Mouse (Mus musculus): ENCODE measurements around the gene Slc5a2. TPM values are rescaled to one million over a fixed set of nuclear protein-coding genes. Genes with fewer than 3 reads are reported as not detected.

The Slc5a2 gene
- polyA plus RNA-seq, 1 experiment = not detected

DNA sequence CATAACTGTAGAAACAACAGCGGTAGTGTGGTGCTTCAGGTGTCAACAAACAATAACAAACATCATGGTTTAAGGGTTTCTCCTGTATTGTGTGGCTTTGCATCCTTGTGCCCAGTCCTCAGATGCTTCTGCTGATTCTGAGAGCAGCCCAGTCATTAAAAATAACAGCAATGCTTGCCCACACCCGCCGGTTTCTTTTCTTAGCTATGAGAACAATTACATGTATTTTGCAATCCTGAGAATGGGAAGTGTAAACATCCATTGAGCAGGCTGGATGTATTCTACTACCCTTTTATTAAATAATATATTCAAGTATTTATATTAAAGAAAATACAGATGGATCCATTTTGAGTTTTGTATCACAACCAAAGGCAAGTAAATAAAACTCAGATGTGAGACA lies 36.7 kb downstream of the Slc5a2 start:
- TF ChIP-seq POLR2A (IDR thresholded peaks at IDR 0.05; ENCODE audit: insufficient read length, low read depth) (no peak), POLR2AphosphoS2 (IDR thresholded peaks at IDR 0.05; ENCODE audit: insufficient read length, low read depth) (no peak), REST (IDR thresholded peaks at IDR 0.05; ENCODE audit: insufficient read depth, insufficient read length) (no peak), MAX (IDR thresholded peaks at IDR 0.05; ENCODE audit: low read depth) (no peak), MYOD1 (IDR thresholded peaks at IDR 0.05; ENCODE audit: control insufficient read depth in 1 of 3, insufficient read length in 2 of 3, low read depth in 2 of 3) (no peak), USF1 (IDR thresholded peaks at IDR 0.05; ENCODE audit: low read depth) (no peak), E2F4 (IDR thresholded peaks at IDR 0.05; ENCODE audit: insufficient read depth) (no peak), MYOG (IDR thresholded peaks at IDR 0.05; ENCODE audit: control insufficient read depth in 1 of 3, insufficient read depth in 1 of 3, insufficient read length in 2 of 3, low read depth in 2 of 3) (no peak), TCF3 (IDR thresholded peaks at IDR 0.05; ENCODE audit: insufficient read length, low read depth) (no peak), TCF12 (IDR thresholded peaks at IDR 0.05; ENCODE audit: insufficient read depth, poor library complexity, severe bottlenecking) (no peak), CEBPB (IDR thresholded peaks at IDR 0.05; ENCODE audit: insufficient read depth, poor library complexity, severe bottlenecking) (no peak), SRF (IDR thresholded peaks at IDR 0.05; ENCODE audit: control insufficient read depth, insufficient read length, low read depth) (no peak)
- Histone ChIP-seq H3K36me3 (ENCODE audit: control insufficient read depth, insufficient read depth) (no peaks in the 10 kb centered on the region), H3K4me3 (no peak overlapping the region), H3ac (ENCODE audit: control insufficient read depth, insufficient read length) (no peak overlapping the region), H3K4me2 (ENCODE audit: low read depth) (no peak overlapping the region), H3K79me2 (ENCODE audit: control insufficient read depth, insufficient read depth) (no peaks in the 10 kb centered on the region), H3K27me3 (ENCODE audit: control insufficient read depth, insufficient read depth, insufficient read length) (no peaks in the 10 kb centered on the region)

DNA sequence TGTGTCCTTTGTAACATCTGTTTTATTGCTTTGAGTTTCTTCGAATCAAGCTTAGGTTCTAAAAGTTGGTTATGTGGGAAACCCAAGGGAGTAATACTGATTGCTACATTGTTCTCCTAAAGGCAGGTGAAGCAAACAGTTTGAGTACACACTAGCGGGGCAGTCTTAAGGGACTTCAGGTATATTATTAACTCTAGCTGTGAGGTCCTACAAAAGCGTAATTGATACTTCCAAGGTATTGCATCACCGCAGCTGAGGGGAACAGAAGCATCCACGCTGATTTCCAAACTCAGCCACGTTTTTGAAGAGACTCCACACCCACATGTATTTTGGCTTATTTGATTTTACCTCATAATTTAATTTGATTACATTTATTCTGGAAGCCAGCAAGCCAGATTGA lies 38.7 kb downstream of the Slc5a2 start:
- Histone ChIP-seq H3K27me3 (ENCODE audit: control insufficient read depth, insufficient read depth, insufficient read length) (no peaks in the 10 kb centered on the region), H3ac (ENCODE audit: control insufficient read depth, insufficient read length) (no peak overlapping the region), H3K36me3 (ENCODE audit: control insufficient read depth, insufficient read depth) (no peaks in the 10 kb centered on the region), H3K79me2 (ENCODE audit: control insufficient read depth, insufficient read depth) (no peaks in the 10 kb centered on the region), H3K4me2 (ENCODE audit: low read depth) (no peak overlapping the region), H3K4me3 (no peak overlapping the region)
- no peak for TF ChIP-seq MYOG (IDR thresholded peaks at IDR 0.05; ENCODE audit: control insufficient read depth in 1 of 3, insufficient read depth in 1 of 3, insufficient read length in 2 of 3, low read depth in 2 of 3)
- no peak for TF ChIP-seq REST (IDR thresholded peaks at IDR 0.05; ENCODE audit: insufficient read depth, insufficient read length)
- TF ChIP-seq E2F4 (IDR thresholded peaks at IDR 0.05; ENCODE audit: insufficient read depth) = no peak
- no peak for TF ChIP-seq TCF3 (IDR thresholded peaks at IDR 0.05; ENCODE audit: insufficient read length, low read depth)
- no peak for TF ChIP-seq MYOD1 (IDR thresholded peaks at IDR 0.05; ENCODE audit: control insufficient read depth in 1 of 3, insufficient read length in 2 of 3, low read depth in 2 of 3)
- TF ChIP-seq TCF12 (IDR thresholded peaks at IDR 0.05; ENCODE audit: insufficient read depth, poor library complexity, severe bottlenecking) = no peak
- TF ChIP-seq SRF (IDR thresholded peaks at IDR 0.05; ENCODE audit: control insufficient read depth, insufficient read length, low read depth) = no peak
- TF ChIP-seq USF1 (IDR thresholded peaks at IDR 0.05; ENCODE audit: low read depth) = no peak
- no peak for TF ChIP-seq MAX (IDR thresholded peaks at IDR 0.05; ENCODE audit: low read depth)

DNA sequence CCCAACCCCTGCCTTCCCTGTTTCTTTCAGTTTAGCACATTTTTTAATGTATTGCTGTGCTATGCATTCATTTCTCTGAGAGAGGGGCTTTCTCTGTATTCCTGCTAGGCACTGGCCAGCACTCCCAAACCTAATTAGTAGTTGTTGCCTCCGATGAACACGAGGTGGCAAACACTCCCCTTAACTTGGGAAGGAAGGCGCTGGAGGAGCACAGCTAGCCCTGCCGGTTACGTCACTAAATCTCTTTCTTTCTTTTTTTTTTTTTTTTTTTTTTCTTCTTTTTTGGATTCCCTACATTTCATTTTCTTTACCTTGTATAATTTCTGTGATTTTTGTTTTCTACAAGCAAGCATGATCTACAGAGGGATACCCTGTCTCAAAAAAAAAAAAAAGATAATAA lies 39.5 kb downstream of the Slc5a2 start:
- Histone ChIP-seq H3K79me2 (ENCODE audit: control insufficient read depth, insufficient read depth) (no peaks in the 10 kb centered on the region), H3K4me2 (ENCODE audit: low read depth) (no peak overlapping the region), H3K4me3 (no peak overlapping the region), H3K36me3 (ENCODE audit: control insufficient read depth, insufficient read depth) (no peaks in the 10 kb centered on the region), H3K27me3 (ENCODE audit: control insufficient read depth, insufficient read depth, insufficient read length) (no peaks in the 10 kb centered on the region), H3ac (ENCODE audit: control insufficient read depth, insufficient read length) (no peak overlapping the region)
- TF ChIP-seq TCF3 (IDR thresholded peaks at IDR 0.05; ENCODE audit: insufficient read length, low read depth) (no peak), MYOG (IDR thresholded peaks at IDR 0.05; ENCODE audit: control insufficient read depth in 1 of 3, insufficient read depth in 1 of 3, insufficient read length in 2 of 3, low read depth in 2 of 3) (no peak), REST (IDR thresholded peaks at IDR 0.05; ENCODE audit: insufficient read depth, insufficient read length) (no peak), SRF (IDR thresholded peaks at IDR 0.05; ENCODE audit: control insufficient read depth, insufficient read length, low read depth) (no peak), TCF12 (IDR thresholded peaks at IDR 0.05; ENCODE audit: insufficient read depth, poor library complexity, severe bottlenecking) (no peak), CEBPB (IDR thresholded peaks at IDR 0.05; ENCODE audit: insufficient read depth, poor library complexity, severe bottlenecking) (no peak), E2F4 (IDR thresholded peaks at IDR 0.05; ENCODE audit: insufficient read depth) (no peak), POLR2AphosphoS2 (IDR thresholded peaks at IDR 0.05; ENCODE audit: insufficient read length, low read depth) (no peak), MAX (IDR thresholded peaks at IDR 0.05; ENCODE audit: low read depth) (no peak), MYOD1 (IDR thresholded peaks at IDR 0.05; ENCODE audit: control insufficient read depth in 1 of 3, insufficient read length in 2 of 3, low read depth in 2 of 3) (no peak)

DNA sequence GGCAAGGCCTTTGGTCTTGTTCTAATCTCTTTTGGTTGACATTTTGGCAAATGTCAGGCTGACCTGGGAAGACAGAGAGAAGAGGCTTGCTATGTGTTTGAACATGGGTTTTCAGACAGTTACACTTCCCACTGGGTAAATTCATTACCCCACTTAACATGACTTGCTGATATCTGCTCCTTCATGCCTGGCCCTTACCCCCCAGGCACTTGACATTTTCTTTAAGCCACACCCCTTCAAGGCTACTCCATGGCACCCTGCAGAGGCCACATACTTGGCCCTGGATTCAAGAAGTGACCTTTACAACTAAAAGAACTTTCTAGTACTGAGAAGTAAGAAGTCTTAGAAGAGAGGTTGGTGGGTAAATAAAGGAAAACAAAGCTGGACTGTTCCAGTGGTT lies 42.4 kb downstream of the Slc5a2 start:
- TF ChIP-seq E2F4 (IDR thresholded peaks at IDR 0.05; ENCODE audit: insufficient read depth) = no peak
- TF ChIP-seq SRF (IDR thresholded peaks at IDR 0.05; ENCODE audit: control insufficient read depth, insufficient read length, low read depth) = no peak
- TF ChIP-seq USF1 (IDR thresholded peaks at IDR 0.05; ENCODE audit: low read depth) = no peak
- TF ChIP-seq POLR2AphosphoS2 (IDR thresholded peaks at IDR 0.05; ENCODE audit: insufficient read length, low read depth) = no peak
- TF ChIP-seq MAX (IDR thresholded peaks at IDR 0.05; ENCODE audit: low read depth) = no peak
- TF ChIP-seq MYOG (IDR thresholded peaks at IDR 0.05; ENCODE audit: control insufficient read depth in 1 of 3, insufficient read depth in 1 of 3, insufficient read length in 2 of 3, low read depth in 2 of 3) = no peak
- Histone ChIP-seq H3K4me3 (no peak overlapping the region), H3K27me3 (ENCODE audit: control insufficient read depth, insufficient read depth, insufficient read length) (no peaks in the 10 kb centered on the region), H3ac (ENCODE audit: control insufficient read depth, insufficient read length) (no peak overlapping the region), H3K36me3 (ENCODE audit: control insufficient read depth, insufficient read depth) (no peaks in the 10 kb centered on the region), H3K79me2 (ENCODE audit: control insufficient read depth, insufficient read depth) (no peaks in the 10 kb centered on the region), H3K4me2 (ENCODE audit: low read depth) (no peak overlapping the region)

DNA sequence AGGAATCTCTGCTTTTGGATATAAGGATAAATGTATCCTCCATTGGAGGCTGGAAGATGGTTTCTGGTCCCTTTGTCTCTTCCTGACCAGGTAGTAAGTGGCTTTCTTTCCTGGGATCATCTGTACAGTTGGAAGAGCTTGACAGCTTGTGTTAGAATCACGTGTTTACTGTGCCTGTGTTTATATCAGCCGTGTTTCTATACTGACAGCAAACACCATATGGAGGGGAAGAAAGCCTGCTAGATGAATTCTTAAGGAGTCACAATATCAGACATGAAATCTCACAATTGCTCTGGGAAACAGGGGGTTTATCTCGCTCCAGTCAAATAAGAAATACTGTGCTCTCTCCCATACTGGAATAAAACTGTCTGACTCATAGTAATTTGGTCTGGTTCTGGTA lies 43.8 kb downstream of the Slc5a2 start:
- TF ChIP-seq E2F4 (IDR thresholded peaks at IDR 0.05; ENCODE audit: insufficient read depth) (no peak), POLR2AphosphoS2 (IDR thresholded peaks at IDR 0.05; ENCODE audit: insufficient read length, low read depth) (no peak), MYOG (IDR thresholded peaks at IDR 0.05; ENCODE audit: control insufficient read depth in 1 of 3, insufficient read depth in 1 of 3, insufficient read length in 2 of 3, low read depth in 2 of 3) (no peak), CEBPB (IDR thresholded peaks at IDR 0.05; ENCODE audit: insufficient read depth, poor library complexity, severe bottlenecking) (no peak), MAX (IDR thresholded peaks at IDR 0.05; ENCODE audit: low read depth) (no peak), SRF (IDR thresholded peaks at IDR 0.05; ENCODE audit: control insufficient read depth, insufficient read length, low read depth) (no peak), USF1 (IDR thresholded peaks at IDR 0.05; ENCODE audit: low read depth) (no peak), POLR2A (IDR thresholded peaks at IDR 0.05; ENCODE audit: insufficient read length, low read depth) (no peak), TCF3 (IDR thresholded peaks at IDR 0.05; ENCODE audit: insufficient read length, low read depth) (no peak), REST (IDR thresholded peaks at IDR 0.05; ENCODE audit: insufficient read depth, insufficient read length) (no peak)
- Histone ChIP-seq H3ac (ENCODE audit: control insufficient read depth, insufficient read length) (no peak overlapping the region), H3K27me3 (ENCODE audit: control insufficient read depth, insufficient read depth, insufficient read length) (no peaks in the 10 kb centered on the region)

More for the DNA sequence above, 43.8 kb downstream of the Slc5a2 start:
- Histone ChIP-seq H3K4me2 (ENCODE audit: low read depth) (no peak overlapping the region), H3K79me2 (ENCODE audit: control insufficient read depth, insufficient read depth) (no peaks in the 10 kb centered on the region), H3K4me3 (no peak overlapping the region), H3K36me3 (ENCODE audit: control insufficient read depth, insufficient read depth) (no peaks in the 10 kb centered on the region)

All from myocyte (in vitro differentiated cells).